Mouse (Mus musculus) brown adipose tissue, adult 24 weeks (tissue): Measurements from ENCODE around the gene Arhgap10. TPM values are rescaled to one million over a fixed set of nuclear protein-coding genes. Genes with fewer than 3 reads are reported as not detected.

Experiments used
- H3K27ac ChIP-seq: fragments of 200-500 bp; replicated peaks from 2 replicates; pipeline ENCODE4 v1.5.1; 2012; ENCODE audit warnings: low read depth, mild to moderate bottlenecking, low read length
- H3K4me1 ChIP-seq: fragments of 200-500 bp; 2 replicates; pipeline ENCODE4 v1.6.1; 2012; ENCODE audit warnings: low read length, mixed read lengths; ENCODE audit not compliant: control insufficient read depth, insufficient read depth, insufficient read length
- H3K4me3 ChIP-seq: fragments of 200-500 bp; 2 replicates; pipeline ENCODE4 v1.5.1; 2012; ENCODE audit warnings: low read depth, mild to moderate bottlenecking, low read length, moderate library complexity; ENCODE audit not compliant: insufficient read depth
- polyA plus RNA-seq: library from polyadenylated mRNA; stranded (reverse); fragments of >200 nt; gene quantifications from 2 replicates; pipeline ENCODE4 v1.2.4, GENCODE M21; 2012; ENCODE audit not compliant: missing spikeins, insufficient read depth, insufficient read length

The Arhgap10 gene
- polyA plus RNA-seq, 1 experiment = 9.1 TPM

- Histone ChIP-seq H3K4me3 (no peak overlapping the region), H3K4me1 (peaks cover 5% of the 10 kb centered on the region)
Measured at GRCm38 (mm10) chr8:77428015-77428414, 89.7 kb downstream of the Arhgap10 start.

GRCm38 (mm10) chr8:77427438-77427837 lies 90.3 kb downstream of the Arhgap10 start:
- no peak overlapping the region for H3K4me3 ChIP-seq
- H3K4me1 ChIP-seq = peaks cover 1% of the 10 kb centered on the region
- H3K27ac ChIP-seq = no peak overlapping the region

More at GRCm38 (mm10) chr8:77428015-77428414, 89.7 kb downstream of the Arhgap10 start:
- no peak overlapping the region for H3K27ac ChIP-seq

GRCm38 (mm10) chr8:77423850-77424249 lies 93.9 kb downstream of the Arhgap10 start:
- H3K27ac ChIP-seq = no peak overlapping the region
- H3K4me3 ChIP-seq = no peak overlapping the region
- H3K4me1 ChIP-seq = no peaks in the 10 kb centered on the region; the same call in 1 of the 2 replicates

- H3K27ac ChIP-seq = peak overlapping the region; percentile 68; the same call in 1 of the 2 replicates
- no peaks in the 10 kb centered on the region; the same call in 1 of the 2 replicates for H3K4me1 ChIP-seq
- peak overlapping the region; percentile 9; the same call in 1 of the 2 replicates for H3K4me3 ChIP-seq
Measured at GRCm38 (mm10) chr8:77422632-77423252, 95.0 kb downstream of the Arhgap10 start.

- no peaks in the 10 kb centered on the region; the same call in 1 of the 2 replicates for H3K4me1 ChIP-seq
- H3K4me3 ChIP-seq = no peak overlapping the region
- no peak overlapping the region for H3K27ac ChIP-seq
Measured at GRCm38 (mm10) chr8:77421596-77421995, 96.2 kb downstream of the Arhgap10 start.

- no peak overlapping the region for H3K4me3 ChIP-seq
- H3K27ac ChIP-seq = no peak overlapping the region
- H3K4me1 ChIP-seq = no peaks in the 10 kb centered on the region
Measured at GRCm38 (mm10) chr8:77419731-77420130, 98.0 kb downstream of the Arhgap10 start.

DNA sequence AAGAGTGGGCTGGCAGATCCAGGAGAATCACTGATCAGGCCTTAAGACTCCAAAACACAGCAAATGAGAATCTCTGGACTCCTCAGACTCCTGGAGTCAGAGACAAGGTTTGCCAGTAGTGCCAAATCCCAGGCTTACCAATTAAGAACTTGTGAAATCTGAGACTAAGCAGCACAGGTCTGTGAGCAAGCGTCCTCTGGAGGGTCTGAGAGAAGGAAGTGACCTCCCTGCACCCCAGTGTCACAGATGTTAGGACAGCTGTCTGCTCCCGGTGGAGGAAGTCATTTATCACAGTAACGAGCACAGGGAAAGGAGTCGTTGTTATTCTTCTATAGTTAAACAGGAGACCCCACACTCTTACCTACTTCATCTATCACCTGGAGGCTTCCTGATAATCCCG lies 101.0 kb downstream of the Arhgap10 start:
- Histone ChIP-seq H3K27ac (no peak overlapping the region), H3K4me1 (no peaks in the 10 kb centered on the region), H3K4me3 (no peak overlapping the region)

DNA sequence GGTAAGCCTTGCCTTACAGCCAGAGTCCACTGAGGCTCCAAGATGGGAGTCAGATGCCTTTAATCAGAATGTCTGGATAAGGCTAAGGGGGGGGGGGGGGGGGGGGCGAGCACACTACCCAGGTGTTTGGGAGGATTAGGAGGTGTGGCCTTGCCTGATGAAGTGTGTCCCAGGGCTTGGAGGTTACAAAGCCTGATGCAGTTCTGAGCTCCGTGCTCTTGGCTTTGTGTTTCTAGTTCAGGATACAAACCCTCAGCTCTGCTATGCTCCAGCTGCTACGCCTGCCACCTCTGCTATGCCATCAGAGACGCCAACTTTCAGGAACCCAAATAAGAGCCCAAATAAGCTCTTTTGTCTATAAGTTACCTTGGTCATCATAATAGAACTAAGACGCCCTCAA lies 101.7 kb downstream of the Arhgap10 start:
- no peak overlapping the region for H3K27ac ChIP-seq
- no peak overlapping the region for H3K4me3 ChIP-seq
- H3K4me1 ChIP-seq = no peaks in the 10 kb centered on the region

GRCm38 (mm10) chr8:77411262-77411661 lies 106.5 kb downstream of the Arhgap10 start:
- no peaks in the 10 kb centered on the region; the same call in 1 of the 2 replicates for H3K4me1 ChIP-seq
- H3K27ac ChIP-seq = no peak overlapping the region
- H3K4me3 ChIP-seq = no peak overlapping the region

DNA sequence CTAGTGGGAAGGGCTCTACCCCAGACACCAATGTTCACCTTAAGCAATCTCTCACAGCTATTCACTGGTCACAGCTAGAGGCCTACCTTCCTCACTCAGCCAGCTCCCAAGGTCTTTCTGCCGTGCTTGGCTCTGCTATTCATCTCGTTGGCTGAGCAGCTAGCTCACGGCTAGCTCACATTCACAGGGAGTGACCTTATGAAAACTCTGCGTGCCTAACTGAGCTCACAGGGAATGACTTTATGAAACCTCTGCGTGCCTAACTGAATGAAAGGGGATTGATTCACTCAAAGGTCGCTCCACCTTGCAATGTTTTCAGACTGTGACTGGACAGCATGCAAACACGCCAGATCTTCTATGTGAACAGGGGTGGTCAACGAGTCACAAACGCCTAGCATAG lies 107.4 kb downstream of the Arhgap10 start:
- Histone ChIP-seq H3K4me1 (no peaks in the 10 kb centered on the region; the same call in 1 of the 2 replicates), H3K27ac (no peak overlapping the region), H3K4me3 (no peak overlapping the region)

- peak overlapping the region; percentile 17 for H3K27ac ChIP-seq
- peak overlapping the region; percentile 13; the same call in 1 of the 2 replicates for H3K4me3 ChIP-seq
- H3K4me1 ChIP-seq = no peaks in the 10 kb centered on the region; the same call in 1 of the 2 replicates
Measured at GRCm38 (mm10) chr8:77408527-77409215, 109.1 kb downstream of the Arhgap10 start.

DNA sequence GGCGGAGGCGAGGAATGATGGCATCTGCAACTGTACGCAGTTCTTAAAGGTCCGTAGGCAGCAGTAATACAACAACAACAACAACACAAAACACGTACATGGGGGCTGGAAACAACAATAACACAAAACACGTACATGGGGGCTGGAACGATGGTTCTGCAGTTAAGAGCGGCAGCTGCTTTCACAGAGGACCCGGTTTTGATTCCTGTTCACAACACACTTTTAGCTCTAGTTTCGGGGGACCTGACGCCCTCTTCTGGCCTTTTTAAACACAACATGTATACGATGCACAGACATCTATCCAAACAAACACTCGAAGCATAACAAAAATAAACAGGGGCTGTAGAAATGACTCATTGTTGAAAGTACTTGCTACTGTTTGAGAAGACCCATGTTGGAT lies 110.9 kb downstream of the Arhgap10 start:
- Histone ChIP-seq H3K4me3 (no peak overlapping the region), H3K27ac (no peak overlapping the region), H3K4me1 (no peaks in the 10 kb centered on the region; the same call in 1 of the 2 replicates)

DNA sequence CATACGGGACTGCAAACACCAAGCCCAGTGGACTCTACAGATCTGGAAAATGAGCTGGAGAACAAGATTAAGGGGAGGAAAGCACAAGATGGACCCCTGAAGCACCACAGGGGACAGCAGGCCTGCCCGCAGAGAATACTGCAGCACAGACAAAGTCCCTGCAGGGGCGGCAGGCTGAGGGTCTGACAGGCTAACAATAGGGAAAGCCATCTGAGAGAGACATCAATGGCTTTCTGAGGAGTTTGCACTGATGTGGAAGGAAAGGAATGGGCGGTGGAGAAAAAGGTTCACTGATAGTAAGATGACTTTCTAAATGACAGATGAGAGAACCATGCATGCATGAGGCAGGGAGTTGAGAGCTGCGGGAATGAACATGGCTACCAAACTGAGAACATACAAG lies 111.3 kb downstream of the Arhgap10 start:
- H3K27ac ChIP-seq = no peak overlapping the region

DNA sequence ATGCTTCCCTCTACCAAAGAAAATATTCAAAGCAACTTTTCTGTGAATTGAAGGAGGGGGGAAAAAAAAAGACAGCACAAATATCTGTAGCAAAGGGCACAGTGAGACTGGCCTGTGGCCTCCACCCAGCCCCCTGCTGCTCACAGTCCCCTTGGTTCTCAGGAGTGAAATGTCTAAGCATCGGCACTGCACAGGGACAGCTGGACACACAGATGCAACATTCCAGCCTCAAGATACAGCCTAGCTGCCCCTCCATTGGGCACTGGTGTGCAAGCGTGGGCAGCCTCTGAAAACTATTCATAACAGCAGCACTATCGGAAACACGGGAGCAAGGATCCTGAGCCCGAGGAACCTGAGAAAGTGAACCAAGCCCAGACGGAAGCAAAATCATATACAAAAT lies 113.7 kb downstream of the Arhgap10 start:
- no peaks in the 10 kb centered on the region for H3K4me1 ChIP-seq

More for the DNA sequence above, 111.3 kb downstream of the Arhgap10 start:
- Histone ChIP-seq H3K4me1 (no peaks in the 10 kb centered on the region; the same call in 1 of the 2 replicates), H3K4me3 (no peak overlapping the region)

DNA sequence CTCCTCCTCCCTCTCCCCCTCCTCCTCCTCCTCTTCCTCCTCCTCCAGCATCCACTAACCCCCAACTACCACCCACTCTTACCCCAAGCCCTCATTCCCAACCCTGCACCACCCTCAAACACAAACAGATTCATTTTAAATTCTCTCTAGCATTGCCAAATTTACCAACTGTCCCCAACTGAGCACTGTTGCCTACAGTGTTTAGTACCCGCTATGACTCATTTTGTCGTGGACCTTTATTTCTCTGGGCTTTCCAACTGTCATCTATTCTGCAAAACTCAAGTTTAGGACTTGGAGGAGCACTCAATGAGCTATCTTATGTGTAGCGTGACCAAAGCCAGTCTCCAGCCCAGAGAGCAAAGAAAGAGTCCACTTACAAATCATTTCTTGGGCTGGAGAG lies 115.8 kb downstream of the Arhgap10 start:
- no peaks in the 10 kb centered on the region for H3K4me1 ChIP-seq
- no peak overlapping the region for H3K27ac ChIP-seq
- H3K4me3 ChIP-seq = no peak overlapping the region

More for the DNA sequence above, 113.7 kb downstream of the Arhgap10 start:
- H3K27ac ChIP-seq = no peak overlapping the region
- H3K4me3 ChIP-seq = no peak overlapping the region

DNA sequence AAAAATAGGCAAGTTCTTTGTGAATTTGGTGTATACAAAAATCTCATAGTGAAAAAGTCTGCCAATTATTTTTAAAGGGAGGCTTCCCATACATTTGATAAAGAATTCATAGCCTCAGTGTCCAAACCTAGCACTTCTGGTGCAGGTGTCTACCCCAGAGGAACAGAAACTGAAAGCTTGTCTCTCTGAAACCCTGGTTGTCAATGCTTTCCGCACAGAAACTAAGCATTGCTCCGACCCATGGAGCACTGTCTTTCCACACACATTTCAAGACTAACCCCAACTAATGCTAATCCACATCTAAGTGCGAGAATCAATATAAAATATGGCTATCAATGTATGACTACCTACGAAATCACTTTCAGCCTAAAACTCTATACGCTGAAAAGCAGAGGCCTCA lies 116.6 kb downstream of the Arhgap10 start:
- H3K4me3 ChIP-seq = no peak overlapping the region
- no peak overlapping the region for H3K27ac ChIP-seq
- H3K4me1 ChIP-seq = no peaks in the 10 kb centered on the region
